Mouse (Mus musculus) kidney, adult 9 months (tissue): ENCODE data around the gene Zcwpw1.
"Not testable (repeated sequence)": the region's sequence is repeated elsewhere in the genome, so short reads cannot be mapped to it uniquely, and the experiment has no call there.

Experiments
- DNase-seq: peaks from one replicate; pipeline ENCODE4 v3.0.0; 2022

Zcwpw1 gene

DNA sequence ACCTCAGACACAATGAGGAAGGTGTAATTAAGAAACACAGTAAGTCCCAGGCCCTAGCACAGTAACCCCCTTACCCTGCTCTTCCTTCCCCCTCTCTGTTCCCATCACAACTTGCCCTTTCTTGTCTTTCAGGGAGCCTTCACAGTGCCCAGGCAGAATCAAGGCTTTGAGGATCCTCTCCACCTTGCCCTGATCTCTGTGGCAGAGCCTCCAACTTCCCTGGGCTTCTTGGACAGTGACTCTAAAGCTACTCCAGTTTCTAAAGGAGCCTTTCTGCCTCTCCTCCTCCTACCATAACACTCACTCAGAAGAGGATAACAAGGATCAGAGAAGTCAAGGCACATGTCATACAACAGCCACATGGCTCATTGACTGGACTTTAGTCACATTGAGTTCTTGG lies 49.0 kb downstream of the Zcwpw1 start:
- no peak for DNase-seq

DNA sequence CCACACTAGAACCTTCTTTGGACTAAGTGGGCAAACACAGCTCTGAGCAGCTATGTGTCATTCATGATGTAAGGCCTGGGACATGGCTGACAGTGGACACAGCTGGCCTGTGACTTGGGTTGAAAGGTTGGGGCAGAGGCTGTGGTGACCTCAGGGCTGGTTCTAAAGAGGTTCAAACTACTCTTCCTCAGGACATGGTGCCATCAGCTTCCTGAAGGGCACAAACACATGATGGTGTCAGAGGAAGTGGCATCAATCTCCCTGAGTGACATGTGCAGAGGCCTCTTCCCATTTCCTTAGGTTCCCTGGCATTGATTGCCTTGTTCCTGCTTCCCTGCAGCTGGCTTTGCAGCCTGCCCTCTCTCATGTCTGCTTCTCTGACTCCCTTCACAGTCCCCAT lies 49.5 kb downstream of the Zcwpw1 start:
- DNase-seq: not testable (repeated sequence)

- DNase-seq: not testable (repeated sequence)
Observed at GRCm38 (mm10) chr5:137850313-137850712, 62.7 kb downstream of the Zcwpw1 start.

DNA sequence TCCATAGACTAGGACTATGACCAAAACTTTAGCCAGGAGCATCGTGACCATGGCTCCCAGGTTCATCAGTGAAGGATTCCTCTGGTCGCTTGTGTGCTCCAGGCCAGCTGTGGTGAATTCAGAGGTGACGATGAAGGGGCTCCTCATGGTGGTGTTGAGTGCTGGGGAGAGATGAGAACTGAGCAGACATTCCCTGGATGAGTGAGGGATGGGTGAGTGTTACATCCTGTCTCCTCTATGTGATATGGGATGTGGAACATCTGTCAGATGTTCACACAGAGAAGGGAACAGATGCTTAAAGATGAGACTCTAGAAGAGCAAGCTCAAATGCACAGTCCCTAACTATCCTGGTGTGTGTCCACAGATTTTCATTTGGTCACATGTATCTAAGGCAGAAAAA lies 67.3 kb downstream of the Zcwpw1 start:
- not testable (repeated sequence) for DNase-seq

DNA sequence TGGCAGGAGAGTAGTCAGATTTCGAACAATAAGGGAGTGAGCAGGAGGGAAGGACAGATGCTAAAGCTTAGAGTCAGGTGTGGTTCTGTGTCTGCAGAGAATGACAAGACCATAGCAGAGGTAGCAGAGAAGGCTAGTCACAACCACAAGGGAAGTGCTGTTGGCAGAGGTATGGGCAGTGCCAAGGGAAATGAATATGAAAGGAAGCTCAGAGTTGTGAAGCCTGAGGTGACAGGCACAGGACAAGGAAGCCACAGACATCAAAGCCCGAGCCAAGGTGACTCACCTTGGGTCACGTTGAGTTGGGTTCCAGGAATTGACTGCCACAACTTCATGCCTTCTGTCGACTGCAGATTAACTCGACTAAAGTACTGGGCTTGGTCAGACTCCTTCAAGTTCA lies 69.3 kb downstream of the Zcwpw1 start:
- DNase-seq: not testable (repeated sequence)

DNA sequence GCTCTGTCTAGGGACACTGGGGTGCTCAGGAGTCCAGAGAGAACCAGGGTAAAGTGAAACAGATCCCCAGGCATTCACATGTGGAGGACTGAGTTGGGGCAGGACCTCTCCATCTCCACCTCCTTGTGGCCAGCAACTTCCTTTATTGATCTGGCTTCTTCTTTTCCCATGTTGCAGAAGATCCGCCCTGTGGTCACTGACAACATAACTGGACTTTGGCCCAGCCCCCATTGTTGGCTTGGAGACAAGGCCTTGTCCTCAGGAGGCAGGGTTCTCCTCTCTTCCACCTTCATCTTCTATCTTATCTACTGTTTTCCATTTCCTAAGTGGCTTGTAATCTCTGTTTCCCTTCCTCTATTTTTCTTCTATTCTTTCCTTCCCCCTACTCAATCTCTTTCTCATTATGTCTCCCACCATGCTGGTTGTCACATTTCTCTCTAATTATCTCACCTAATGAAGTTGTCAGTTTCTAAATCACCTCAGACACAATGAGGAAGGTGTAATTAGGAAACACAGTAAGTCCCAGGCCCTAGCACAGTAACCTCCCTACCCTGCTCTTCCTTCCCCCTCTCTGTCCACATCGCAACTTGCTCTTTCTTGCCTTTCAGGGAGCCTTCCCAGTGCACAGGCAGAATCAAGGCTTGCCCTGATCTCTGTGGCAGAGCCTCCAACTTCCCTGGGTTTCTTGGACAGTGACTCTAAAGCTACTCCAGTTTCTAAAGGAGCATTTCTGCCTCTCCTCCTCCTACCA lies 70.5 kb downstream of the Zcwpw1 start, which contains the start of gene Pilrb1:
Gene Pilrb1 (minus strand): TSS at position 147 of the 751 bp plus-strand sequence.
- not testable (repeated sequence) for DNase-seq

DNA sequence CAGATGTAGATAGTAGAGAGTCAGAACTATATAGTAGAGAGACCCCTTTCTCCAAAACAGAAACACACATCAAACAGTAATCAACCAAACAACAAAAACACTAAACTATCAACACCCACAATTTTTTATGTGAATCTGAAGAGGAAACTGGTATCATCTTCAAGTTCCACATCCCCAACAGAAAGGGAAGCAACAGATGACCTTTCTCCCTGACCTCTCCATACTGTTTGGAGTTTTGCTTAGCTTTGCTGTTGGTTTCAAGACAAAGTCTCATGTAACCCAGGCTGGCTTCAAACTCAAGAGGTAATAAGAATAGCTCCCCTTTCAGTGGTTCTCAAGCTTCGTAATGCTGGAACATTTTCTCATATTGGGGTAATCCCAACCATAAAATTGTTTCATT lies 76.4 kb downstream of the Zcwpw1 start:
- not testable (repeated sequence) for DNase-seq

GRCm38 (mm10) chr5:137868600-137868999 lies 81.0 kb downstream of the Zcwpw1 start:
- not testable (repeated sequence) for DNase-seq

GRCm38 (mm10) chr5:137871644-137872380 lies 84.2 kb downstream of the Zcwpw1 start, which contains the start of gene Pilrb2:
TSS of gene Pilrb2 (minus strand) at chr5:137871815.
- DNase-seq: not testable (repeated sequence)
